Mouse (Mus musculus) bone marrow macrophage, adult 2 months (primary cell): ENCODE data around the gene Pacs2.

ENCODE experiments used
- CTCF ChIP-seq: IDR thresholded peaks from 2 replicates; pipeline ENCODE4 v1.5.1; 2012; ENCODE audit warnings: low read depth, mild to moderate bottlenecking, low read length, moderate library complexity
- POLR2A ChIP-seq: IDR thresholded peaks from 2 replicates; pipeline ENCODE4 v1.6.1; 2012; ENCODE audit warnings: mild to moderate bottlenecking, low read depth, low read length, borderline replicate concordance

DNA sequence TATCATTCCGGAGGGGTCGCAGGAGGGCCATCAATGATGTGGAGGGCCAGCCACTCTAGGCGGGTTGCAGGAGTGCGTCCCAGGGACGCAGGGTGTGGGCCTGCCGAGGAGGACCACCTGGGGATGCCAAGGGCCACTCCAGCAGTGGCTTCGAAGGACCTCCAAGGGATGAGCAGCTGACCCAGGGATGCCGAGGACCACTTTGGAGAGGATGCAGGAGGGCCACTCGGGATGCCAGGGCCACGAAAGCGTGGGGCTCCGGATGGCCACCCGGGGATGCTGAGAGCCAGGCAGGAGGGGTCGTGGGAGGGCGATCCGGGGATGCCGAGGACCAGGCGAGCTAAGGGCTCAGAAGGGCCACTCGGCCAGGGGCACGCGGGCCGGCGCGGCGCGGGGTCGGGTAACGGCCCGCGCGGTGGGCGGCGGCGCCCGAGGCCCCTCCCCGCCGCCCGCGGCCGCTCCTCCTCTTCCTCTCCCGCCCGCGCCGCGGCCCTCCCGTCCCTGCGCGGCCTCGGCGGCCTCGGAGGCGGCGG lies 83.5 kb downstream of the Pacs2 start, which contains the start of gene Mta1:
- TF ChIP-seq CTCF (no peak), POLR2A (no peak)
